9 mouse cellular contexts compared by ENCODE assay signal in genomic region chr16:8333081-8333710, GRCm38 (mm10).
DNase-seq lines count a peak whose midpoint lies in the region; ATAC-seq lines count a peak whose summit lies in the region.
"Had no signal": no experiment of that assay in that cellular context is flagged by ENCODE, and none has a peak within 500 bp of the region (broad histone marks: within the 10 kb centered on the region; RNA-seq: fewer than 3 reads in every experiment).

No protein-coding gene starts in this region.

- no peaks in the 10 kb centered on the region for H3K9me3 ChIP-seq in midbrain, embryonic 12.5 days
- no peaks in the 10 kb centered on the region for H3K9me3 ChIP-seq in liver, embryonic 11.5 days (ENCODE audit: control insufficient read depth, low read length)
- H3K9me3 ChIP-seq: embryonic facial prominence, embryonic 12.5 days had no signal

- no peak overlapping the region for H3K9ac ChIP-seq in midbrain, embryonic 12.5 days (replicated peaks)
- H3K9ac ChIP-seq in liver, embryonic 11.5 days (ENCODE audit: low read depth, low read length) = no peak overlapping the region
- H3K9ac ChIP-seq: embryonic facial prominence, embryonic 12.5 days had no signal

- intact Hi-C loops in gastrocnemius, postnatal 14 days (cut with DNase I; ENCODE audit: low total_unique reads) = no loop called here

- peak; percentile 12 for DNase-seq in gastrocnemius, postnatal 14 days
- DNase-seq in gastrocnemius, adult 18-20 months (ENCODE audit: low spot score) = no peak
- peak; percentile 8 for DNase-seq in cerebellum, adult 9-10 months
- DNase-seq in frontal cortex, postnatal 14 days (ENCODE audit: low spot score in 2 of 2) = peak; percentile 25 to 30
- DNase-seq in kidney, postnatal 4 days = peak; percentile 39 to 58
- DNase-seq in liver, embryonic 11.5 days (ENCODE audit: low spot score) = no peak

- ATAC-seq in midbrain, embryonic 12.5 days (ENCODE audit: low FRiP score, low read depth) = peak; percentile 58
- no peak for ATAC-seq in granulocyte monocyte progenitor cell, adult 5-6 weeks (replicated peaks; ENCODE audit: poor library complexity, severe bottlenecking)
- ATAC-seq in liver, embryonic 11.5 days (replicated peaks; ENCODE audit: low FRiP score) = no peak

- no peaks in the 10 kb centered on the region for H3K27me3 ChIP-seq in midbrain, embryonic 12.5 days
- no peaks in the 10 kb centered on the region for H3K27me3 ChIP-seq in liver, embryonic 11.5 days (replicated peaks; ENCODE audit: control insufficient read depth, insufficient read depth, low read length)
- H3K27me3 ChIP-seq: embryonic facial prominence, embryonic 12.5 days had no signal

- H3K4me2 ChIP-seq in midbrain, embryonic 12.5 days (replicated peaks) = peak overlapping the region; percentile 31; the same call in 1 of the 2 replicates
- H3K4me2 ChIP-seq in liver, embryonic 11.5 days = no peak overlapping the region
- H3K4me2 ChIP-seq: embryonic facial prominence, embryonic 12.5 days had no signal

- peaks cover 11% of the 10 kb centered on the region for H3K4me1 ChIP-seq in midbrain, embryonic 12.5 days
- no peaks in the 10 kb centered on the region for H3K4me1 ChIP-seq in liver, embryonic 11.5 days (replicated peaks; ENCODE audit: control insufficient read depth, insufficient read depth, low read length)
- H3K4me1 ChIP-seq: embryonic facial prominence, embryonic 12.5 days had no signal

- no peak overlapping the region for H3K4me3 ChIP-seq in midbrain, embryonic 12.5 days
- H3K4me3 ChIP-seq in liver, embryonic 11.5 days (ENCODE audit: low read depth, low read length) = no peak overlapping the region
- H3K4me3 ChIP-seq: embryonic facial prominence, embryonic 12.5 days had no signal

- no peak overlapping the region for H3K27ac ChIP-seq in midbrain, embryonic 12.5 days (replicated peaks)
- H3K27ac ChIP-seq in liver, embryonic 11.5 days (ENCODE audit: low read depth, low read length) = no peak overlapping the region
- H3K27ac ChIP-seq: embryonic facial prominence, embryonic 12.5 days had no signal

- WGBS in midbrain, embryonic 12.5 days = 19% methylated on average over 8 of the region's 8 CpGs
- WGBS in liver, embryonic 11.5 days = 39% methylated on average over 8 of the region's 8 CpGs

- no peaks in the 10 kb centered on the region for H3K36me3 ChIP-seq in midbrain, embryonic 12.5 days
- no peaks in the 10 kb centered on the region for H3K36me3 ChIP-seq in liver, embryonic 11.5 days (ENCODE audit: control insufficient read depth, insufficient read depth, low read length)
- H3K36me3 ChIP-seq: embryonic facial prominence, embryonic 12.5 days had no signal

Comparison
In these comparisons a context has a peak if more than half of its experiments do, and no peak if none do; other contexts are left out.
1. DNase-seq: peak in gastrocnemius, postnatal 14 days (single experiment), cerebellum, adult 9-10 months (single experiment), frontal cortex, postnatal 14 days (2 of 2) and kidney, postnatal 4 days (2 of 2); none in gastrocnemius, adult 18-20 months (single experiment) and liver, embryonic 11.5 days (single experiment).